Mouse (Mus musculus): ENCODE measurements around the gene Camk1. TPM values are rescaled to one million over a fixed set of nuclear protein-coding genes. Genes with fewer than 3 reads are reported as not detected.

Camk1 gene
- polyA plus RNA-seq, 1 experiment = 173 TPM

- DNase-seq (ENCODE audit: extremely low spot score in 1 of 2, low spot score in 1 of 2) = peak in 1 of 2 experiments; percentile 36
Observed at GRCm38 (mm10) chr6:113307481-113308121, 36.2 kb downstream of the Camk1 start.

- no peak for DNase-seq (ENCODE audit: extremely low spot score in 1 of 2, low spot score in 1 of 2)
Observed at GRCm38 (mm10) chr6:113306986-113307349, 36.8 kb downstream of the Camk1 start, which contains the start of gene Brpf1. Gene Brpf1 (plus strand): TSS chr6:113307137.

- DNase-seq (ENCODE audit: extremely low spot score in 1 of 2, low spot score in 1 of 2) = peak; percentile 99
Observed at GRCm38 (mm10) chr6:113306322-113306985, 37.3 kb downstream of the Camk1 start.

GRCm38 (mm10) chr6:113302258-113302657 is 41.5 kb downstream of the Camk1 start:
- DNase-seq (ENCODE audit: extremely low spot score in 1 of 2, low spot score in 1 of 2) = peak in 1 of 2 experiments; percentile 26

- no peak for DNase-seq (ENCODE audit: extremely low spot score in 1 of 2, low spot score in 1 of 2)
Observed at GRCm38 (mm10) chr6:113301350-113301749, 42.4 kb downstream of the Camk1 start.

- no peak for DNase-seq (ENCODE audit: extremely low spot score in 1 of 2, low spot score in 1 of 2)
Observed at GRCm38 (mm10) chr6:113296639-113297038, 47.1 kb downstream of the Camk1 start.

- DNase-seq (ENCODE audit: extremely low spot score in 1 of 2, low spot score in 1 of 2) = no peak
Observed at GRCm38 (mm10) chr6:113296046-113296445, 47.7 kb downstream of the Camk1 start.

- no peak for DNase-seq (ENCODE audit: extremely low spot score in 1 of 2, low spot score in 1 of 2)
Observed at GRCm38 (mm10) chr6:113292938-113293337, 50.8 kb downstream of the Camk1 start.

GRCm38 (mm10) chr6:113290346-113290745 is 53.4 kb downstream of the Camk1 start:
- no peak for DNase-seq (ENCODE audit: extremely low spot score in 1 of 2, low spot score in 1 of 2)

GRCm38 (mm10) chr6:113289346-113289745 is 54.4 kb downstream of the Camk1 start:
- DNase-seq (ENCODE audit: extremely low spot score in 1 of 2, low spot score in 1 of 2) = no peak

- DNase-seq (ENCODE audit: extremely low spot score in 1 of 2, low spot score in 1 of 2) = peak; percentile 72 to 74
Observed at GRCm38 (mm10) chr6:113287236-113287635, 56.5 kb downstream of the Camk1 start.

GRCm38 (mm10) chr6:113286316-113286715 is 57.5 kb downstream of the Camk1 start:
- no peak for DNase-seq (ENCODE audit: extremely low spot score in 1 of 2, low spot score in 1 of 2)

- no peak for DNase-seq (ENCODE audit: extremely low spot score in 1 of 2, low spot score in 1 of 2)
Observed at GRCm38 (mm10) chr6:113284931-113285330, 58.9 kb downstream of the Camk1 start.

Other genes with a start within 250 kb of the Camk1 start
- gene Lhfpl4, start 148.6 kb downstream of the Camk1 start, polyA plus RNA-seq (2012; rRNA removed) = 67.0 and 68.5 TPM in 2 replicates
- 21.7 and 23.9 TPM in 2 replicates for gene Mtmr14, start 106.1 kb downstream of the Camk1 start, polyA plus RNA-seq (2012; rRNA removed)
- 70.1 and 97.8 TPM in 2 replicates for gene Cpne9, start 61.7 kb downstream of the Camk1 start, polyA plus RNA-seq (2012; rRNA removed)
- 24.8 and 27.3 TPM in 2 replicates for gene Brpf1, start 36.8 kb downstream of the Camk1 start, polyA plus RNA-seq (2012; rRNA removed)
- gene Ogg1, start 17.0 kb downstream of the Camk1 start, polyA plus RNA-seq (2012; rRNA removed) = 10.4 and 11.8 TPM in 2 replicates
- 54.4 and 61.7 TPM in 2 replicates for gene Tada3, start 33.9 kb upstream of the Camk1 start, polyA plus RNA-seq (2012; rRNA removed)
- gene Arpc4, start 34.1 kb upstream of the Camk1 start, polyA plus RNA-seq (2012; rRNA removed) = 157 and 168 TPM in 2 replicates
- gene Ttll3, start 45.3 kb upstream of the Camk1 start, polyA plus RNA-seq (2012; rRNA removed) = 22.1 and 22.6 TPM in 2 replicates
- 30.1 and 37.7 TPM in 2 replicates for gene Rpusd3, start 75.4 kb upstream of the Camk1 start, polyA plus RNA-seq (2012; rRNA removed)
- gene Cidec, start 91.8 kb upstream of the Camk1 start, polyA plus RNA-seq (2012; rRNA removed) = 0.18 and 0.29 TPM in 2 replicates
- 52.3 and 55.4 TPM in 2 replicates for gene Jagn1, start 98.6 kb upstream of the Camk1 start, polyA plus RNA-seq (2012; rRNA removed)
- gene Il17re, start 114.5 kb upstream of the Camk1 start, polyA plus RNA-seq (2012; rRNA removed) = 0.27 and 0.36 TPM in 2 replicates
- 6.6 and 7.4 TPM in 2 replicates for gene Il17rc, start 127.4 kb upstream of the Camk1 start, polyA plus RNA-seq (2012; rRNA removed)
- gene Creld1, start 139.3 kb upstream of the Camk1 start, polyA plus RNA-seq (2012; rRNA removed) = 64.3 and 65.2 TPM in 2 replicates
- 30.2 and 31.0 TPM in 2 replicates for gene Prrt3, start 157.9 kb upstream of the Camk1 start, polyA plus RNA-seq (2012; rRNA removed)
- gene Emc3, start 187.7 kb upstream of the Camk1 start, polyA plus RNA-seq (2012; rRNA removed) = 82.0 and 83.3 TPM in 2 replicates
- 3.0 and 4.3 TPM in 2 replicates for gene Fancd2, start 187.7 kb upstream of the Camk1 start, polyA plus RNA-seq (2012; rRNA removed)